Mouse (Mus musculus): ENCODE measurements at regions not wholly inside any gene's neighbourhood (a gene's known extent, or its start where the extent isn't known, plus 50 kb on each side); places are given as distances from the start of the nearest gene placed in this dataset.

DNA sequence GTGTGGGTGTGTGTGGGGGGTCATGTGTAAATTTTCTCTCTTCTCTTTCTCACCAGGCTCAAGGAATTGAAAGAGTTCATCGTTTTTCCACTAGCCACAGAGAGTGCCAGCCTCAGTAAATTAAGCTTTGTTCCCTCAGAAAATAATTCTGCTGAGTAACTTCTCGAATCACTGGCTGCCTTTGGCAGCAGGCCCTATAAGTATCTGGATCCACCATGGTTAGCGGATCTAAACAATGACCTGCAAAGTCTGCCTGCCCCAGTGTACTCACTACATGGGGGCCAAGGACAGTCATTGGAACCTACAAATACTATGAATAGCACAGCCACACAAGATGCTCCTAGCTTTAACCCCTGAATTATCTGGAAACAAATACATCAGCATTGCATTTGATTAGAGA is 90.8 kb downstream of the Manea start:
- no peak for DNase-seq (ENCODE audit: extremely low read depth)
- Histone ChIP-seq H3K36me3 (replicated peaks in 1 of 2; ENCODE audit: control insufficient read depth in 1 of 2, insufficient read depth in 1 of 2, low read length in 1 of 2) (no peaks in the 10 kb centered on the region), H3K9ac (ENCODE audit: insufficient read depth, low read depth) (no peak overlapping the region), H3K27me3 (replicated peaks) (no peaks in the 10 kb centered on the region), H3K9me3 (replicated peaks; ENCODE audit: low read length) (no peaks in the 10 kb centered on the region), H3K4me1 (ENCODE audit: control insufficient read depth in 1 of 2, insufficient read depth in 2 of 2) (no peaks in the 10 kb centered on the region), H3K27ac (ENCODE audit: insufficient read depth, low read depth) (no peak overlapping the region), H3K4me3 (replicated peaks in 1 of 3; ENCODE audit: low read depth in 2 of 3, low read length in 2 of 3, poor library complexity in 1 of 3) (no peak overlapping the region), H3K4me2 (ENCODE audit: insufficient read depth, low read depth, poor library complexity, severe bottlenecking) (no peak overlapping the region), H3K79me2 (replicated peaks; ENCODE audit: control insufficient read depth, extremely low read depth, insufficient read depth, poor library complexity, severe bottlenecking) (no peaks in the 10 kb centered on the region)
- dilution Hi-C loops (cut with MboI; ENCODE audit: extremely low pct_ligation_motif_present, extremely low pct_unique_long_range_greater_than_20kb, low sequenced_read_pairs) = no loop called here
- TF ChIP-seq MXI1 (IDR thresholded peaks at IDR 0.05; ENCODE audit: low read depth, low read length) (no peak), USF1 (IDR thresholded peaks at IDR 0.05; ENCODE audit: low read depth, low read length) (no peak), GABPA (IDR thresholded peaks at IDR 0.05; ENCODE audit: insufficient replicate concordance, low read depth, low read length) (no peak), ZC3H11A (IDR thresholded peaks at IDR 0.05; ENCODE audit: low read depth, low read length) (no peak), CHD2 (IDR thresholded peaks at IDR 0.05; ENCODE audit: low read length) (no peak), ZMIZ1 (IDR thresholded peaks at IDR 0.05; ENCODE audit: low read depth, low read length) (no peak), NELFE (IDR thresholded peaks at IDR 0.05; ENCODE audit: low read depth, low read length) (no peak), ETS1 (conservative IDR thresholded peaks at IDR 0.05; ENCODE audit: low read depth, low read length) (no peak), HCFC1 (IDR thresholded peaks at IDR 0.05; ENCODE audit: low read depth, low read length) (no peak), MEF2A (IDR thresholded peaks at IDR 0.05; ENCODE audit: borderline replicate concordance, low read depth, low read length) (no peak), MAZ (IDR thresholded peaks at IDR 0.05; ENCODE audit: low read depth, low read length) (no peak), SMC3 (IDR thresholded peaks at IDR 0.05; ENCODE audit: low read depth, low read length) (no peak), ZNF384 (IDR thresholded peaks at IDR 0.05; ENCODE audit: low read depth, low read length) (no peak), ZKSCAN1 (IDR thresholded peaks at IDR 0.05; ENCODE audit: borderline replicate concordance, low read depth, low read length) (no peak), CTCF (conservative IDR thresholded peaks at IDR 0.05 in 1 of 2, IDR thresholded peaks at IDR 0.05 in 1 of 2; ENCODE audit: low read depth in 2 of 2, low read length in 2 of 2) (no peak), ELF1 (IDR thresholded peaks at IDR 0.05; ENCODE audit: low read depth, low read length) (no peak), IRF4 (IDR thresholded peaks at IDR 0.05; ENCODE audit: low read depth, low read length) (no peak)
- in situ Hi-C loops (cut with MboI; ENCODE audit: low pct_ligation_motif_present, low pct_unique_long_range_greater_than_20kb, low sequenced_read_pairs) = no loop called here

DNA sequence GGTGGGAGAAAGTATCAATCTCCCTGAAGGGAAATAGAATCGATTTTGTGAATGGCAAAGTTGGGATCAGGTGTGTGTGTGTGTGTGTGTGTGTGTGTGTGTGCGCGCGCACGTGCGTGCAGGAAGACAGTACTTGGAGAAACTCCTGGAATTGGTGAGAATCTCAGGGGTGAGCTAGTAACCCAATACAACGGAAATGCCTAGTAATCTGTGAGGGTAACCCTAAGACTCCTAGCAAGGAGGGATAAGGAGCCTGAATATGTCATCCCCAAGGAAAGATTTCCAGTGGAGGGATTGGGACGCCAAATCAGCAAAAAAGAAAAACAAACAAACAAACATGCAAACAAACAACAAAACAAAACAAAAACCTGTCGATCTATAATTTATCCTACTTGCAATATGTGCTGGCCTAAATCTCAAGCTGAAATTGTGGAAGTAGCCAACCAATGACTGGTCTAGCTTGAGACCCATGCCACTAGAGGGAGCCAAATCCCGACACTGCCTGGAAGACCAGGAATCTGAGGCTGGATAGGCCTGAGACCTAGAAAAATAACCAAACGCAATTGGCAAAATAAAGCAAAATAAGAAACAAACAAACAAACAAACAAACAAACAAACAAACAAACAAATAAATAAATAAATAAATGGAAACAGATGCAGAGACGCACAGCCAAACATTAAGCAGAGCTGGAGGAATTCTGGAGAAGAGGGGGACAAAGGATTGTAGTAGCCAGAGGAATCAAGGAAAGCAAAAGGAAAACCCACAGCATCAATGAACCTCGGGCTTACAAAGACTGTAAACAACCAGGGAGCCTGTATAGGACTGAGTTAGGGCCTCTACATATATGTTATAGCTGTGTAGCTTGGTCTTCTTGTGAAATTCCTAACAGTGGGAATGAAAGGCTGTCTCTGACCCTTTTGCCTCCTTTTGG is 98.5 kb downstream of the Manea start:
- TF ChIP-seq RAD21 (IDR thresholded peaks at IDR 0.05; ENCODE audit: low read depth, low read length) (peak; percentile 84), SMC3 (IDR thresholded peaks at IDR 0.05; ENCODE audit: low read depth, low read length) (peak; percentile 93), CTCF (conservative IDR thresholded peaks at IDR 0.05 in 1 of 2, IDR thresholded peaks at IDR 0.05 in 1 of 2; ENCODE audit: low read depth in 2 of 2, low read length in 2 of 2) (peak; percentile 47 to 84), SIN3A (IDR thresholded peaks at IDR 0.05; ENCODE audit: low read length) (no peak), GABPA (IDR thresholded peaks at IDR 0.05; ENCODE audit: insufficient replicate concordance, low read depth, low read length) (no peak), POLR2A (IDR thresholded peaks at IDR 0.05; ENCODE audit: low read depth, low read length) (no peak), BHLHE40 (IDR thresholded peaks at IDR 0.05; ENCODE audit: low read depth, low read length) (no peak), ZC3H11A (IDR thresholded peaks at IDR 0.05; ENCODE audit: low read depth, low read length) (peak; percentile 76)
- H3K4me1 ChIP-seq (ENCODE audit: control insufficient read depth in 1 of 2, insufficient read depth in 2 of 2) = no peaks in the 10 kb centered on the region
- no peaks in the 10 kb centered on the region for H3K79me2 ChIP-seq (replicated peaks; ENCODE audit: control insufficient read depth, extremely low read depth, insufficient read depth, poor library complexity, severe bottlenecking)
- DNase-seq (ENCODE audit: extremely low read depth) = peak; percentile 65
- H3K9ac ChIP-seq (ENCODE audit: insufficient read depth, low read depth) = no peak overlapping the region
- in situ Hi-C loops (cut with MboI; ENCODE audit: low pct_ligation_motif_present, low pct_unique_long_range_greater_than_20kb, low sequenced_read_pairs) = loop anchor here (25.0 kb wide), 1 partner anchor 239 kb away; no protein-coding TSS in a partner anchor
- H3K4me3 ChIP-seq (replicated peaks in 1 of 3; ENCODE audit: low read depth in 2 of 3, low read length in 2 of 3, poor library complexity in 1 of 3) = no peak overlapping the region
- H3K27me3 ChIP-seq (replicated peaks) = no peaks in the 10 kb centered on the region
- dilution Hi-C loops (cut with MboI; ENCODE audit: extremely low pct_ligation_motif_present, extremely low pct_unique_long_range_greater_than_20kb, low sequenced_read_pairs) = no loop called here
- H3K9me3 ChIP-seq (replicated peaks; ENCODE audit: low read length) = no peaks in the 10 kb centered on the region
- no peak overlapping the region for H3K27ac ChIP-seq (ENCODE audit: insufficient read depth, low read depth)
- H3K4me2 ChIP-seq (ENCODE audit: insufficient read depth, low read depth, poor library complexity, severe bottlenecking) = no peak overlapping the region
- no peaks in the 10 kb centered on the region for H3K36me3 ChIP-seq (replicated peaks in 1 of 2; ENCODE audit: control insufficient read depth in 1 of 2, insufficient read depth in 1 of 2, low read length in 1 of 2)
